Mouse (Mus musculus) kidney, adult 10 weeks (tissue): Measurements from ENCODE around the gene Dock11. TPM values are rescaled to one million over a fixed set of nuclear protein-coding genes. Genes with fewer than 3 reads are reported as not detected.

Source experiments
- polyA plus RNA-seq: library from polyadenylated mRNA; stranded (reverse); fragments of 350-450 nt; fragmentation: Illumina TruSeq; extraction: RNeasy Lipid Tissue Mini Kit (QIAGEN cat#74804); gene quantifications from one replicate; pipeline ENCODE4 v1.2.3, GENCODE M21; 2014; ENCODE audit warnings: low read depth, low replicate concordance

Dock11 gene
- polyA plus RNA-seq: 4.8 TPM

GRCm38 (mm10) chrX:35888087-35888895, at the start of gene Dock11:
TSS of gene Dock11 (plus strand) at chrX:35888832.

GRCm38 (mm10) chrX:36111622-36112421, 223.2 kb downstream of the Dock11 start, which contains the start of gene Il13ra1:
TSS of gene Il13ra1 (plus strand) at chrX:36112110.

Other genes with a start within 250 kb of the Dock11 start
- gene Il13ra1, start 223.3 kb downstream of the Dock11 start, polyA plus RNA-seq: 184 TPM